Comparison of ENCODE assay signal across 9 mouse cellular contexts in the genomic region with DNA sequence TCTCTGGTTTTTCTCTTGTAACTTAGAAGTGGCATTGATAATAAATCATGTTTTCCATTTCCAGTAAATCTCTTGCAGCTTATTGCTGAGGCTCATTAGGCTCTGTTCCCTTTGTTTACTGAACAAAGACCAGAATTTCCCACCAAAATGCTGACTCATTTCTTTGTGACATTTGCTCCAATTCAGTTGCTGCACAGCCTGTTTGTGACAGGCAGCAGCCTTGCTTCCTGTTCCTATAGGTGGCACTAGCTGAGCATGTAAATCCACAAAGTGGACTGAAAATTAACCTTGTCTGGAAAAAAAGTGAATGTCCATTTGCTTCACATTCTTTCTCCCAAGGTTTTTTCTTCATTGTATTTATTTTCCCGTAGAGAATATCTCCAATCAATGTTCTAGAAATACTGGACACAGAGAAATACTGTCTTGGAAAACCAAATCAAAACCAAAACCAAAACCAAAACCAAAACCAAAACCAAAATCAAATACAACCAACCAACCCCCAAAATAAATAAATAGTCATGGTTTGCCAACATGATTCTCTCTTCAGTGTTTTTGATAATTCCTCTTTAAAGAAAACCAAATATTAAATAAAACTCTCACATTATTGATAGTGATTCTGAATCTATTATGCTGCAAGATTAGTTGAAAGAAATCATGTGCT. TPM values are rescaled to one million over a fixed set of nuclear protein-coding genes. Genes with fewer than 3 reads are reported as not detected.
DNase-seq lines count a peak whose midpoint lies in the region; ATAC-seq and TF ChIP-seq lines count a peak whose summit lies in the region.
"Had no signal": no experiment of that assay in that cellular context is flagged by ENCODE, and none has a peak within 500 bp of the region (broad histone marks: within the 10 kb centered on the region; RNA-seq: fewer than 3 reads in every experiment).

No protein-coding gene starts in this region.

- no peak for ATAC-seq in kidney, embryonic 15.5 days (replicated peaks; ENCODE audit: low FRiP score)

- no peaks in the 10 kb centered on the region for H3K4me1 ChIP-seq in kidney, embryonic 15.5 days
- H3K4me1 ChIP-seq: lung, embryonic 15.5 days had no signal

- H3K4me2 ChIP-seq in kidney, embryonic 15.5 days, result no peak overlapping the region
- H3K4me2 ChIP-seq: lung, embryonic 15.5 days had no signal

- H3K9me3 ChIP-seq in kidney, embryonic 15.5 days (replicated peaks), result no peaks in the 10 kb centered on the region
- H3K9me3 ChIP-seq: lung, embryonic 15.5 days had no signal

- TF ChIP-seq CTCF in layer of hippocampus, adult 2 months (conservative IDR thresholded peaks at IDR 0.05), result peak; percentile 79

- H3K27me3 ChIP-seq in kidney, embryonic 15.5 days, result no peaks in the 10 kb centered on the region
- H3K27me3 ChIP-seq: lung, embryonic 15.5 days had no signal

- WGBS in kidney, embryonic 15.5 days, result 47% methylated on average over 1 of the region's 1 CpGs

- peak; percentile 26 for DNase-seq in kidney, adult 9 months
- peak; percentile 3 to 7 for DNase-seq in B cell, adult 2 months
- peak; percentile 47 for DNase-seq in ES-CJ7 (ENCODE audit: low read depth, low spot score)
- DNase-seq in embryo, embryonic 10.5 days (ENCODE audit: low spot score), result peak; percentile 37
- DNase-seq in layer of hippocampus, adult 2 months (ENCODE audit: low spot score in 2 of 2), result peak; percentile 14 to 38
- DNase-seq in right cerebral cortex, postnatal 10 days (ENCODE audit: low spot score in 2 of 2), result peak; percentile 34 to 46
- DNase-seq in spleen, adult 18-20 months, result no peak

- H3K36me3 ChIP-seq in kidney, embryonic 15.5 days, result no peaks in the 10 kb centered on the region
- H3K36me3 ChIP-seq: lung, embryonic 15.5 days had no signal

- H3K27ac ChIP-seq in kidney, embryonic 15.5 days, result no peak overlapping the region
- peak overlapping the region; percentile 43 for H3K27ac ChIP-seq in layer of hippocampus, adult 2 months
- H3K27ac ChIP-seq: lung, embryonic 15.5 days had no signal

- no peak overlapping the region for H3K9ac ChIP-seq in kidney, embryonic 15.5 days
- H3K9ac ChIP-seq: lung, embryonic 15.5 days had no signal

- no peak overlapping the region for H3K4me3 ChIP-seq in kidney, embryonic 15.5 days (replicated peaks)
- no peak overlapping the region; the same call in 1 of the 2 replicates for H3K4me3 ChIP-seq in layer of hippocampus, adult 2 months
- H3K4me3 ChIP-seq: lung, embryonic 15.5 days had no signal

RNA-seq across cellular contexts. Expression of gene Ghitm, which starts 30.3 kb away (rescaled TPM):
- 229 TPM in 2 replicates for polyA plus RNA-seq in kidney, embryonic 15.5 days (2015; fragmentation: Nextera tagmentation; extraction: Ambion mirVana)
- 100 to 1,000 TPM; 412 to 415 TPM for total RNA-seq in layer of hippocampus, adult 2 months (2021)

RNA-seq across cellular contexts. Expression of gene 2610528A11Rik, which starts 51.6 kb away (rescaled TPM):
- 0.71 and 3.1 TPM in 2 replicates for polyA plus RNA-seq in kidney, embryonic 15.5 days (2015; fragmentation: Nextera tagmentation; extraction: Ambion mirVana)
- total RNA-seq in layer of hippocampus, adult 2 months (2021), result 1 to 10 TPM in 1 of 2 experiments, under 1 TPM in 1; 0.71 to 1.2 TPM

Comparison
In these comparisons a context has a peak if more than half of its experiments do, and no peak if none do; other contexts are left out.
1. DNase-seq: peak in kidney, adult 9 months (single experiment), B cell, adult 2 months (2 of 2), ES-CJ7 (single experiment), embryo, embryonic 10.5 days (single experiment), layer of hippocampus, adult 2 months (2 of 2) and right cerebral cortex, postnatal 10 days (2 of 2); none in spleen, adult 18-20 months (0 of 2).